ENCODE assay signal across 10 mouse cellular contexts in genomic region chr7:19509786-19510185, GRCm38 (mm10). TPM values are rescaled to one million over a fixed set of nuclear protein-coding genes. Genes with fewer than 3 reads are reported as not detected.
DNase-seq lines count a peak whose midpoint lies in the region; ATAC-seq and TF ChIP-seq lines count a peak whose summit lies in the region.
"Had no signal": no experiment of that assay in that cellular context is flagged by ENCODE, and none has a peak within 500 bp of the region (broad histone marks: within the 10 kb centered on the region; RNA-seq: fewer than 3 reads in every experiment).

No protein-coding gene starts in this region.

- H3K4me3 ChIP-seq in heart, embryonic 11.5 days (ENCODE audit: low read depth, low read length), result peak overlapping the region; percentile 83; the same call in 1 of the 2 replicates
- peak overlapping the region; percentile 89; the same call in 1 of the 2 replicates for H3K4me3 ChIP-seq in E14TG2a.4 (replicated peaks; ENCODE audit: low read length)
- H3K4me3 ChIP-seq in forebrain, postnatal 0 days (ENCODE audit: low read depth, low read length), result no peak overlapping the region
- H3K4me3 ChIP-seq in liver, embryonic 16.5 days (ENCODE audit: low read depth, low read length), result no peak overlapping the region; the same call in 1 of the 2 replicates

- H3K4me1 ChIP-seq in heart, embryonic 11.5 days (ENCODE audit: control insufficient read depth, insufficient read depth, low read length), result peaks cover 7% of the 10 kb centered on the region; the same call in 1 of the 2 replicates
- peaks cover 44% of the 10 kb centered on the region for H3K4me1 ChIP-seq in E14TG2a.4 (replicated peaks; ENCODE audit: low read depth, low read length)
- peaks cover 11% of the 10 kb centered on the region; the same call in 1 of the 2 replicates for H3K4me1 ChIP-seq in forebrain, postnatal 0 days (ENCODE audit: insufficient read depth)
- peaks cover 22% of the 10 kb centered on the region for H3K4me1 ChIP-seq in liver, embryonic 16.5 days (ENCODE audit: control insufficient read depth, low read depth, low read length)

- no peak for ATAC-seq in heart, embryonic 11.5 days (replicated peaks; ENCODE audit: insufficient number of reproducible peaks, low FRiP score, low TSS enrichment)
- no peak for ATAC-seq in forebrain, postnatal 0 days
- ATAC-seq in liver, embryonic 16.5 days (ENCODE audit: low read depth), result no peak
- no peak for ATAC-seq in monocyte, adult 5-6 weeks (replicated peaks; ENCODE audit: insufficient number of reproducible peaks, low FRiP score, low TSS enrichment, poor library complexity, severe bottlenecking)

- no peaks in the 10 kb centered on the region for H3K27me3 ChIP-seq in heart, embryonic 11.5 days (ENCODE audit: control insufficient read depth, insufficient read depth, low read length)
- no peaks in the 10 kb centered on the region for H3K27me3 ChIP-seq in E14TG2a.4 (ENCODE audit: insufficient read depth, low read length)
- H3K27me3 ChIP-seq in forebrain, postnatal 0 days (ENCODE audit: insufficient read depth, low read length), result no peaks in the 10 kb centered on the region
- H3K27me3 ChIP-seq in liver, embryonic 16.5 days (ENCODE audit: control insufficient read depth, insufficient read depth, low read depth, low read length), result no peaks in the 10 kb centered on the region

- peak overlapping the region; percentile 89 for H3K27ac ChIP-seq in heart, embryonic 11.5 days (ENCODE audit: low read depth, low read length)
- H3K27ac ChIP-seq in forebrain, postnatal 0 days (ENCODE audit: low read depth, low read length), result no peak overlapping the region
- no peak overlapping the region for H3K27ac ChIP-seq in liver, embryonic 16.5 days (ENCODE audit: low read length)

- no peak overlapping the region; the same call in 1 of the 2 replicates for H3K9ac ChIP-seq in heart, embryonic 11.5 days (ENCODE audit: low read depth, low read length)
- H3K9ac ChIP-seq in forebrain, postnatal 0 days, result peak overlapping the region; percentile 75; the same call in 1 of the 2 replicates
- no peak overlapping the region for H3K9ac ChIP-seq in liver, embryonic 16.5 days (ENCODE audit: low read depth, low read length)

- H3K4me2 ChIP-seq in heart, embryonic 11.5 days, result peak overlapping the region; percentile 99
- H3K4me2 ChIP-seq in forebrain, postnatal 0 days (ENCODE audit: low read depth), result peak overlapping the region; percentile 82
- H3K4me2 ChIP-seq in liver, embryonic 16.5 days (ENCODE audit: low read depth, low read length), result peak overlapping the region; percentile 88

- H3K36me3 ChIP-seq in heart, embryonic 11.5 days (ENCODE audit: control insufficient read depth, insufficient read depth, low read length), result 0 out of 2 replicates have a peak, but pooled peaks cover 3% of the 10 kb centered on the region
- H3K36me3 ChIP-seq in E14TG2a.4 (ENCODE audit: insufficient read depth, low read length), result no peaks in the 10 kb centered on the region
- H3K36me3 ChIP-seq in forebrain, postnatal 0 days (ENCODE audit: insufficient read depth), result no peaks in the 10 kb centered on the region
- no peaks in the 10 kb centered on the region for H3K36me3 ChIP-seq in liver, embryonic 16.5 days (ENCODE audit: control insufficient read depth, insufficient read depth)

- DNase-seq in heart, postnatal 4 days, result no peak
- no peak for DNase-seq in forebrain, postnatal 0 days
- DNase-seq in lung, postnatal 14 days, result no peak
- no peak for DNase-seq in frontal cortex, postnatal 36 days (ENCODE audit: low spot score in 2 of 2)
- DNase-seq: gastrocnemius, postnatal 25 days; right cerebral cortex, adult 18-20 months had no signal

- no peak for TF ChIP-seq CTCF in E14TG2a.4 (conservative IDR thresholded peaks at IDR 0.05; ENCODE audit: low read length)
- no peak for TF ChIP-seq CTCF in forebrain, postnatal 0 days (IDR thresholded peaks at IDR 0.05; ENCODE audit: low read depth)

- H3K9me3 ChIP-seq in heart, embryonic 11.5 days (replicated peaks; ENCODE audit: control insufficient read depth, low read length), result no peaks in the 10 kb centered on the region
- H3K9me3 ChIP-seq in E14TG2a.4 (ENCODE audit: low read length), result no peaks in the 10 kb centered on the region
- no peaks in the 10 kb centered on the region for H3K9me3 ChIP-seq in forebrain, postnatal 0 days (ENCODE audit: low read length)
- H3K9me3 ChIP-seq in liver, embryonic 16.5 days (replicated peaks; ENCODE audit: control insufficient read depth, low read length), result no peaks in the 10 kb centered on the region

- WGBS in heart, embryonic 11.5 days (ENCODE audit: insufficient replicate concordance), result 92% methylated on average over 7 of the region's 7 CpGs
- whole genome bisulfite sequencing in forebrain, postnatal 0 days, result 96% methylated on average over 7 of the region's 7 CpGs
- 93% methylated on average over 7 of the region's 7 CpGs for WGBS in liver, embryonic 16.5 days (ENCODE audit: insufficient replicate concordance)

RNA-seq across cellular contexts. Expression of gene Trappc6a, which starts 1.6 kb away (rescaled TPM):
- polyA plus RNA-seq in heart, embryonic 11.5 days (2014; fragmentation: Nextera tagmentation; extraction: Ambion mirVana), result 77.0 and 79.0 TPM in 2 replicates
- total RNA-seq in heart, postnatal 4 days (2021), result 10 to 100 TPM; 45.8 to 46.8 TPM
- total RNA-seq in forebrain, postnatal 0 days (2014; rRNA removed), result 28.5 and 28.8 TPM in 2 replicates
- 38.7 and 38.8 TPM in 2 replicates for polyA plus RNA-seq in forebrain, postnatal 0 days (2015; fragmentation: Nextera tagmentation; extraction: Ambion mirVana)
- 37.2 and 37.4 TPM in 2 replicates for polyA plus RNA-seq in liver, embryonic 16.5 days (2015; fragmentation: Nextera tagmentation; extraction: Ambion mirVana)
- 19.9 to 35.2 TPM (median 23.4 TPM) in 3 replicates for total RNA-seq in monocyte, adult 5-6 weeks (2017)

RNA-seq across cellular contexts. Expression of gene Bloc1s3, which starts 1.6 kb away (rescaled TPM):
- 1.2 TPM in 2 replicates for polyA plus RNA-seq in heart, embryonic 11.5 days (2014; fragmentation: Nextera tagmentation; extraction: Ambion mirVana)
- 1 to 10 TPM; 2.0 to 2.5 TPM for total RNA-seq in heart, postnatal 4 days (2021)
- total RNA-seq in forebrain, postnatal 0 days (2014; rRNA removed), result 17.3 and 17.8 TPM in 2 replicates
- 4.5 and 5.1 TPM in 2 replicates for polyA plus RNA-seq in forebrain, postnatal 0 days (2015; fragmentation: Nextera tagmentation; extraction: Ambion mirVana)
- polyA plus RNA-seq in liver, embryonic 16.5 days (2015; fragmentation: Nextera tagmentation; extraction: Ambion mirVana), result 0.65 and 0.72 TPM in 2 replicates
- total RNA-seq in monocyte, adult 5-6 weeks (2017), result 3.5 to 4.4 TPM (median 4.0 TPM) in 3 replicates

RNA-seq across cellular contexts. Expression of gene Nkpd1, which starts 7.9 kb away (rescaled TPM):
- polyA plus RNA-seq in heart, embryonic 11.5 days (2014; fragmentation: Nextera tagmentation; extraction: Ambion mirVana), result 0.15 TPM in 1 of 2 replicates, not detected in the other
- total RNA-seq in heart, postnatal 4 days (2021), result not detected
- total RNA-seq in forebrain, postnatal 0 days (2014; rRNA removed), result 2.0 and 3.4 TPM in 2 replicates
- 1.1 and 2.3 TPM in 2 replicates for polyA plus RNA-seq in forebrain, postnatal 0 days (2015; fragmentation: Nextera tagmentation; extraction: Ambion mirVana)
- polyA plus RNA-seq in liver, embryonic 16.5 days (2015; fragmentation: Nextera tagmentation; extraction: Ambion mirVana), result not detected in 2 replicates
- not detected in 3 replicates for total RNA-seq in monocyte, adult 5-6 weeks (2017)
- total RNA-seq: gastrocnemius, postnatal 25 days had no signal

RNA-seq across cellular contexts. Expression of gene Exoc3l2, which starts 46.7 kb away (rescaled TPM):
- polyA plus RNA-seq in heart, embryonic 11.5 days (2014; fragmentation: Nextera tagmentation; extraction: Ambion mirVana), result 2.2 and 2.7 TPM in 2 replicates
- total RNA-seq in heart, postnatal 4 days (2021), result 1 to 10 TPM in 1 of 2 experiments, under 1 TPM in 1; 0.93 to 1.1 TPM
- total RNA-seq in forebrain, postnatal 0 days (2014; rRNA removed), result 0.14 and 0.23 TPM in 2 replicates
- 0.36 and 0.38 TPM in 2 replicates for polyA plus RNA-seq in forebrain, postnatal 0 days (2015; fragmentation: Nextera tagmentation; extraction: Ambion mirVana)
- 0.54 and 0.55 TPM in 2 replicates for polyA plus RNA-seq in liver, embryonic 16.5 days (2015; fragmentation: Nextera tagmentation; extraction: Ambion mirVana)
- 0.11 to 1.4 TPM (median 0.49 TPM) in 3 replicates for total RNA-seq in monocyte, adult 5-6 weeks (2017)

RNA-seq across cellular contexts. Expression of gene Mark4, which starts 51.2 kb away (rescaled TPM):
- polyA plus RNA-seq in heart, embryonic 11.5 days (2014; fragmentation: Nextera tagmentation; extraction: Ambion mirVana), result 8.0 and 9.7 TPM in 2 replicates
- total RNA-seq in heart, postnatal 4 days (2021), result 10 to 100 TPM; 28.8 to 30.3 TPM
- total RNA-seq in forebrain, postnatal 0 days (2014; rRNA removed), result 46.7 and 47.1 TPM in 2 replicates
- 16.1 and 21.0 TPM in 2 replicates for polyA plus RNA-seq in forebrain, postnatal 0 days (2015; fragmentation: Nextera tagmentation; extraction: Ambion mirVana)
- polyA plus RNA-seq in liver, embryonic 16.5 days (2015; fragmentation: Nextera tagmentation; extraction: Ambion mirVana), result 0.99 and 1.3 TPM in 2 replicates
- 9.0 to 21.1 TPM (median 9.6 TPM) in 3 replicates for total RNA-seq in monocyte, adult 5-6 weeks (2017)

Comparison
In these comparisons a context has a peak if more than half of its experiments do, and no peak if none do; other contexts are left out.
1. H3K4me3 ChIP-seq: peak in heart, embryonic 11.5 days (single experiment) and E14TG2a.4 (single experiment); none in forebrain, postnatal 0 days (single experiment) and liver, embryonic 16.5 days (single experiment).
2. Peak in every context shown above with its lines, with median percentiles within 50 percentile points of each other: H3K4me2 ChIP-seq.